Mouse (Mus musculus): ENCODE measurements around the gene U2af2. TPM values are rescaled to one million over a fixed set of nuclear protein-coding genes. Genes with fewer than 3 reads are reported as not detected.

The U2af2 gene
- polyA plus RNA-seq (2014; fragmentation: Illumina TruSeq; extraction: RNeasy Lipid Tissue Mini Kit (QIAGEN cat#74804); ENCODE audit: low replicate concordance): 11.5 TPM

DNA sequence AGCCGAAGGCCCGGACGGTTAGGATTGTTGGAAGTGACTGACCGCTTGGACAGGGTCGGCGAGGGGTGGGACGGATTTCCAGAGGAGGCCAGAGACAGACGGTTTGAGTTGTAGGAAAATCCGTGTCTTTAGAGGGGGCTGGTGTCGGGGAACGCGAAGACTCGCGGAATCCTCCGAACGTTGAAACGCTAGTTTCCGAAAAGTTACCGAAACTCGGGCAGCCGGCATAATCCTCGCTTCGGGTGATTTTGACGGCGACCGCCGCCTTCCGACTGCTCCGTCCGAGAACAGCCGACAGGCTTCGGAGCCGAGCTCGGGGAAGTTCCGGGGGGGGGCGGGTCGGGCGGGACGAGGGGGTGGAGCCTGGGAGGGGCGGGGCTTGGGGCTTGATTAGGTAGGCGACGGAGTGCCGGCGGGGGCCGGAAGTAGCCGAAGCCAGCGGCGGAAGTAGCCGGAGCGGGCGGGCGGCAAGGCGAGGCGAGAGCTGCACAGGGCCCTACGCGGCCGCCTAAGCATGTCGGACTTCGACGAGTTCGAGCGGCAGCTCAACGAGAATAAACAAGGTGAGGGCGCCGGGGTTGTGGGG, at the start of gene U2af2:
U2af2 (plus strand) TSS at position 370 of the 586 bp plus-strand sequence.

DNA sequence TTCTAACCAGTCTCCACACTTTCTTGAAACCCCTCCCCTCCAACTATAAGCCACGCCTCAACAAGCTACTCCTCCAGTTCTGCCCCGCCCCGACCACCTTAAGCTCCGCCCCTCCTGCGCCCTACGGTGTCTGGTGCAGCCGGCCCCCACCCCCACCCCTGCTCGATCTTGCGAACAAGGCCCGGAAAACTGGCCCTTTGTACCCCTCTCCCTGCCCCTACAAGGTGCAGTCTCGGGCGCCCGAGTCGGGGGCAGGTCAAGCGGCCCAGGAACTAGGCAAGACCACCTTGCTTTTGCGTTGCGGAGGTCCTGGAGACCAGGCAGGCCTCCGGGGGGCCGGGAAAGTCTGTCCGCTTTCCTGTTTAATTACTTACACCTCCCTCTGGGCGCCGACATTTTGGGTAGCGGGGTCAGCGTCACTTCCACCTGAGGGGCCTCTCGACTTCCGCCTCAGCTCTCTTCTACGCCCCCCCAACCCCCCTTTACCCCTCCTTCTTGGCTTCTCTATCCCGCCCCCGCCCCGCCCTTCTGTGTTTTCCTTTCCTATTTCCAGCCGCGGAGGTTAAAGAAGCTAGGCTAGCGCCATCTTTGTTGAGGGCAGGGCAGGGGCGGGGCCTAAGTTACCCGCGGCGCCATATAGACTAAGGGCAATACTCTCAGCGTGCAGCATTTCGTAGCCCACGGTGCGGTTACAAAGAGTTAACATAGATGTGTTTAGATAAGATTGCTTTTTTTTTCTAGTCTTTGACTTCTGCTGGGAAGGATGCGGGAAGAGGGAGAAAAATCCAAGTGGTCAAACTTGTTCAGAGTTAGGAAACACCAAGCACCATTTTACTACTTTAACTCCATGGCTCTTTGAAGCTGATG, 47.5 kb upstream of the U2af2 start, which contains the start of the genes Zfp524 and Fiz1:
Zfp524 (plus strand) TSS at position 165 of the 867 bp plus-strand sequence.
Fiz1 (minus strand) TSS at position 447 of the 867 bp plus-strand sequence.

DNA sequence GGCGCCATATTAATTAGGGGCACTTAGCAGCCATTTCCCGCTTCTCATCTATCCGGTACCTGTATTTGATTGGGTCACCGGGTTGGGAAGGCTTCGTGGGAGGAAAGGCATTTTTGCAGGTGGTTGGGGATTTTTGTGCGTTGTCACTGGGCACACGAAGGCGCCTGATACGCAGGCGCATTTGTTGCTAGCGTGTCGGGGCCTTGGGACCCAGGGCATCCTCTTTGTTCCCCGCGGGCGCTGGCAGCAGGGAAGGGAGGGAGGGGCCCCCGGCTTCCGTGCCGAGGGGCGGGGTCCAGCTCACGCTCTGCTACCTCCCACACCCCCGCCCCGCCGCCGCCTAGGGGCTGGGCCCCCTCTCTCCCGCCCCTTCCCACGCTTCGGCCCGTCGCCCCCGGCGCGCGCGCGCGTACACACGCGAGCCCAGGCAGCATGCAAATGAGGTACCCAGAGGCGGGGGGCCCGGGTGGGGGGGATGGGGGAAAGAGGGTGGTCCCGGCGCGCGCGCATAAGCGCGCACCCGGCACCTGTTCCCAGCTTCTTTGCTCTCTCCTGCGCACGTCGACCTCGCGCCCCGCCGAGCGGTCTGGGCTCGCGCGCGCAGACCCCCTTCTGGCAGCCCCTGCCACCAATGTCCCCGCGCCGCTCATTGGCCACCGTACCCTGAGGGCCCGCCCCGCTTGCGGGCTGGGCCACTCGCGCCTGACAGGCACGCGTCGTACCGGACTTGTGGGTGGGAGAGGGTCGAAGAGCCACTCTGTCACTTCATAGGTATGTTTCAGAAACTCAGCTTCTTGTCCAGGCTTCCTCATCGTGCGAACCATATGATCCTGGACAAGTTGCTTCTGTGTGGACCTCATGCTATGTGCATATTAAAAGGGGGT, 46.6 kb upstream of the U2af2 start, which contains the start of gene Gm44973:
Gm44973 (plus strand) TSS at position 379 of the 884 bp plus-strand sequence.

DNA sequence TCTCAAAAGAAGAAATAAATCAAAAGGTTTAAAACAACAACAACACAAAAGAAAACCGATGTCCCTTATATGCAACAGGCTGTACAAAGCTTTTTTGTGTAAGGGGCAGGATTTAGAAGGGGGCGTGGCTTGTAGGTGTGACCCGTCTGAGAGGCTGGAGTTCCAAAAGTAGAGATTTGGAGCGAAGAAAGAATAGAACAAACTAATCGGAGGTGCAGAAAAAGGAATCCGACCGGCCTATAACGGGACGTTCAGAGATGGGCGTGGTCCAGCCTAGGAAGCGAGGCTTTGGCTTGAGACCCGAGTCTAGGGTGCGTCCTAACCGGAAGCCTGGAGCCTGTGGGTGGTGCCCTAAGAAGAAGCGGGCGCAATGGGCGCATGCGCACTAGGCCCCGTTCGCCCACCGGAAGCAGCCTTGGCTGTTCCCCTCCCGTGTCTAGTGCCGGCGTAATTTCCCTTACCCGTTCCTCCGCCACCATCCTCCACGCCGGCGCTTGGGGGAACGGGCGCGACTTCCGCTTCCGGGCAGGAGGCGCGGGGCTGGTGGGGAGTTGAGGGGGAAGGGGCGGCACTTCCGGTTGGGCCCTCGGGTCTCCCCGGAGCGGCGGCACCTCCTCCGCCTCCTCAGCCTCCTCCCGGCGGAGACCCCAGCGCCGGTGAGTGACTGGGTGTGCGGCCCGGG, 41.8 kb upstream of the U2af2 start, which contains the start of the genes Zfp865 and Ccdc106:
Zfp865 (plus strand) TSS at position 377 of the 682 bp plus-strand sequence.
Ccdc106 (plus strand) TSS at position 554 of the 682 bp plus-strand sequence.

DNA sequence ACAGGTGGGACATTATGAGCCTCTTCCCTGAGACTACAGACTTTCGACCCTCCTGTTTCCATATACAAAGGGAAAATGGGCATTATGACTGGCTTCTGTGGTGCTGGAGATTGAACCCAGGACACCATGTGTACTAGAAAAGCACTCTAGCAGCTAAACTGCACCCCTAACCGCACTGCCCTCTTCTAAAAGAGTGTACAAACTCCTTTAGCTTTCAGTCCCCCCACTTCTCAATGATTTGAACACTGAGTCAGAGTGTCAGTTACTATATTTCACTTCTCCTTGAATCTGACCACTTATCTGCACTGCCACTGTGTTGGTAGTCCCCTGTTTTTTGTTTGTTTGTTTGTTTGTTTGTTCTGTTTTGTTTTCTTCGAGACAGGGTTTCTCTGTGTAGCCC, 28.1 kb upstream of the U2af2 start, which contains the start of gene 4632433K11Rik:
4632433K11Rik (plus strand) TSS at position 301 of the 400 bp plus-strand sequence.

DNA sequence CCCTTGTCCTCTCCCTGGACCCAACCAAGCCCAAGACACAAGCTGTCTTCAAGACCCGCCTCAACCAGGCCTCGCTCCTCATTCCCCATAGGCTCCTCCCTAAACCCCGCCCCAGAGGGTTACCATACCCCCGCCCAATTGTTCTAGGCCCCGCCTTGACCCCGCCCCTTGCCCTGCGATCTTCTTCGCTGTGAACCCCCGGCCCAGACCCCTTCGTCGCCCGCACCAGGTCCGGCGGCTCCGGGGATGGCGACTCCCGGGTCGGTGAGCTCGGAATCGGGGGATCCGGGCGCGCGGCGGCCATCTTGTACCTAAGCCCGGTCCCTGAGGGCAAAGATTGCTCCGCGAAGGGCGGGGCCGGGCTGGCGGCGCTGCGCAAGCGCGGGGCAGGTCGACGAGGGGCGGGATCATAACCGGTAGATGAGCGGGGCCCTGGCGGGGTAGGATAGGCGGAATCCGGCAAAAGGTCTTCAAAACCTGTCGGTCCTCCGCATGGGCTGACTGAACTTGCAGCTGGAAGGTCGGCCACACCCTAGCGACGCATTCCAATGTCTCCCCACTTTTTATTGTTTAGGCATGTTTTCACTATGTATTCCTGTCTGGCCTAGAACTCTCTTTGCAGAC, 23.7 kb upstream of the U2af2 start, which contains the start of gene Zfp784:
Zfp784 (minus strand) TSS at position 338 of the 624 bp plus-strand sequence.

DNA sequence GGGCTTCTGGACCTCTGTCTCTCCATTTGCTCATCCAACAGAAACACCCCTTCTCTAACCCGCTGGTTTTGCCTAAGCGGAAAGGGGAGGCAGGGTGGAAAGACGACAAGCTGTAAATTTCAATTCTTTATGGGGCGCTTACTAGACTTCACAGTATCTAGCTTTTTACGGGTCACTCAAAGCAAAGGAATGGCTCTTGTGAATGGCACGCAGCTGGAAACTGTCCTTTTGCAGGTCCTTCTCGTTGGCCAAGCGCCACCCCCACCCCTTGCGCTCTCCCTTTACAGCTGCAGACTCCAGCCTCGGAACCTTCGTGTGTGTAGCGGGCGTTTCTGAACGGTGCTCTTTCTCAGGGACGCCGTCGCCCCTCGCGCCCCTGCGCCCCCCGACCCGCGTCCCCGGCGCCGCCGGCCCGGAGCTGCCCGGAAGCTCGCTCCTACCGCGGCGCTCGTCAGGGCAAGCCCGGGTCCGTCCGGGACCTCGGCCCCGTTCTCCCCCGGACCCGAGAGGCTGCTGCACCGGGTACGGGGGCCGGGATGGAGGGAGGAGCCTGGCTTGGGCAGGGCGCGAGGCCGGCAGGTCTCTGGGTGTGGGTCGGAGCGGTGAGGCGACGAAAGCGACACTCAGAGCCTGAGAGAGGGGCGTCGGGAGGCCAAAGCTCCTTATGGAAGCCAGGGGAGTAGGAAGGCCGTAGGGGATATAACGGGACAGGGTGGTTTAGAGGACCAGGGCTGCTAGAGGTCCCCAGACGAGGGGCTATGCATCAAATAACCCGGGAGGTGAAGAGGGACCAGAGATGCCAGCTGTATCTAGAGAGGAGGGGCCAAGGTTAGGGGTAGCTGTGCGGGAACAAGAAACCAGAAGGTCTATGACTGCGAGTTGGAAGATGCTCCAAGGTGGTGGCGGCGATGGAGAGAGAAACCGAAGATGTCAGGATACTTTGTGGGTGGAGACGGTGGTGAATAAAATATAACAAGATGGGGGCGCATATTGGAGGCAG, 10.4 kb upstream of the U2af2 start, which contains the start of gene Zfp580:
Zfp580 (plus strand) TSS at position 346 of the 1,000 bp plus-strand sequence.

DNA sequence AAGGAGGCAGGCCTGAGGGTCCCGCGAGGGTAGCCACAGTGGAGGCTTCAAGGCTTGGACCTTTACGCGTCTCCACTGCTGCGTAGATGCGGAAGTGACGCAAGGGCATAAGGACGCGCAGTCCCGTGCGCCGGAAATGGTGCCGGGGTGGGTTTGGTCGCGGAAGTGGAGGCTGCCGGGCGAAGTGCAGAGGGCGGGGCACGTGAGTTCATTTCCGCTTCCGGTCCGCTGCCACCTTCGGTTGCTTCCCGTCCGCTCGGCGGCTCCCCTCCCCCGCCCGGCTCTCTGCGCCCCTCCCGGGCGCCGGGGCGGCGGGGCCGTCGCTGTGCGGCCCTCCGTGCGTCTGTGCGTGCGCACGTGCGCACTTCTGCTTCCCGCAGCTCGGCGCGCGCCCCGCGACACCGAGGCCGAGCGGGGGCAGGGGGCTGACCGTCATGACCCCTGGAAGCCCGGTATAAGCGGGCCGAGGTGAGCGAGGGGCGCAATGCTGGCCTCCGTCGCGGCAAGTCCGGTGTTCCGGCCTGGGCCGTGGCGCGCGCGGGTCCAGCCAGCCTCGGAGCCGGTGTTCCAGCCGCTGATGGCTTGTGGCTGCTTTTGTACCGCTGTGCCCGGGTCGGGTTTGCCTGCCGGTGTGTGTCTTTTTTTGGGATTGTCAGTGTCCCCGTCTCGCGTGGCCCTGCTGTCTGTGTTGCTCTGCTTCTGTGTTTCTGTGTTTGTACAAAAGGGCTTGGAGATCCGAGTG, 18.2 kb downstream of the U2af2 start, which contains the start of gene Epn1:
Epn1 (plus strand) TSS at position 226 of the 742 bp plus-strand sequence.

DNA sequence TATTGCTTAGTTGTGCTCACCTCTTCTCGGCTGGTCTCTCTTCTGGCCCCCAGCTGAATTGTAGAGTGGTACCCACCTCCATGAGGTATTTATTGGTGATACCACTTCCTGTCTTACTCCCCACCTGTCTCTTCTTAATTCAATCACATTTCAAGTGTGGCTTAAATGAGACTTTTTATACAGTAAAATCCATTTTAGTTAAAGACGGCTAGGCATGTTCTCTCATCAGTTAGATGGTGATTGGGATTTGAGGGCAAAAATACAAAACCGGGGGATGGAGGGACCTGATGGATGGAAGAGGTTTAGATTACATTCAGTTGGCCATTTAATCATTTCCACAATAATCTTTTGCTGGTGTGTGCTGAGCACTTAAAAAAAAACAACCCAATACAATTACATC, 54.9 kb downstream of the U2af2 start, which contains the start of gene Rfpl4:
Rfpl4 (minus strand) TSS at position 101 of the 400 bp plus-strand sequence.

DNA sequence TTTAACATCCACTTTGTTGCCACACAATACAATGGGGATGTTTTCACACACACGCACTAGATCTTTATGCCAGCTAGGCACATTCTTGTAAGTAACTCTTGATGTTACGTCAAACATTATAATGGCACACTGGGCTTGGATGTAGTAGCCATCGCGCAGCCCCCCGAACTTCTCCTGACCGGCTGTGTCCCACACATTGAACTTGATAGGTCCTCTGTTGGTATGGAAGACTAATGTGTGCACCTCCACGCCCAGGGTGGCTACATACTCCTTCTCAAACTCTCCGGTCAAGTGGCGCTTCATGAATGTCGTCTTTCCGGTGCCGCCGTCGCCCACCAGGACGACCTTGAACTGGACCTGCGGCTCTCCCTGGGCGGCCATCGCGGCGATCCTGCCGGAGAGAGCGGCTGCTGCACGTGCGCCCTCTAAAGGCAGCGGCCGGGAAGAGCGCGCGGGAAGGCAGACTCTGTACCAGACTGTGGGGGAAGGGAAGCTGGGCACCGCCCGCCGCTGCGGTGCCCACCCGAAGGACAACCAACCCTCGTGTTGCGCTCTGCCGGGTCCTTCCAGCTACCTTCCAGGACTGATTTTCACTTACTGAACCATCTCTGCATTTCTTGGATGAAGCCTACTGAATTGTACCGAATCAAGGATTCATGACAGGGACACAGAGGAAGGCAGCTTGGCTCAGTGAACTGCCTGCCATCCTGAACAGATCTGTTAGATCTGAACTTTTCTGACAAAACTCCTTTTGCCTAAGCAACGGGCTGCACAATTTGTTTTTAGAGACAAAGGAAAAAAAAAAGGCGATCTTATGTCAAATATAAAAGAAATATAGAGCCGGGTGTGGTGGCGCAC, 63.8 kb downstream of the U2af2 start, which contains the start of gene Rasl2-9:
Rasl2-9 (minus strand) TSS at position 402 of the 858 bp plus-strand sequence.

Other genes with a start within 250 kb of the U2af2 start
- gene Ube2s, start 249.6 kb upstream of the U2af2 start, polyA plus RNA-seq (2014; fragmentation: Illumina TruSeq; extraction: RNeasy Lipid Tissue Mini Kit (QIAGEN cat#74804); ENCODE audit: low replicate concordance): 2.9 TPM
- gene Shisa7, start 217.4 kb upstream of the U2af2 start, polyA plus RNA-seq (2014; fragmentation: Illumina TruSeq; extraction: RNeasy Lipid Tissue Mini Kit (QIAGEN cat#74804); ENCODE audit: low replicate concordance): 0.19 TPM
- 0.97 TPM for gene Isoc2b, start 191.9 kb upstream of the U2af2 start, polyA plus RNA-seq (2014; fragmentation: Illumina TruSeq; extraction: RNeasy Lipid Tissue Mini Kit (QIAGEN cat#74804); ENCODE audit: low replicate concordance)
- 0.85 TPM for gene Isoc2a, start 185.0 kb upstream of the U2af2 start, polyA plus RNA-seq (2014; fragmentation: Illumina TruSeq; extraction: RNeasy Lipid Tissue Mini Kit (QIAGEN cat#74804); ENCODE audit: low replicate concordance)
- gene Gm36210, start 155.6 kb upstream of the U2af2 start, polyA plus RNA-seq (2014; fragmentation: Illumina TruSeq; extraction: RNeasy Lipid Tissue Mini Kit (QIAGEN cat#74804); ENCODE audit: low replicate concordance): not detected
- gene Zfp628, start 146.9 kb upstream of the U2af2 start, polyA plus RNA-seq (2014; fragmentation: Illumina TruSeq; extraction: RNeasy Lipid Tissue Mini Kit (QIAGEN cat#74804); ENCODE audit: low replicate concordance): not detected
- gene Nat14, start 140.1 kb upstream of the U2af2 start, polyA plus RNA-seq (2014; fragmentation: Illumina TruSeq; extraction: RNeasy Lipid Tissue Mini Kit (QIAGEN cat#74804); ENCODE audit: low replicate concordance): 0.59 TPM
- gene Ssc5d, start 136.4 kb upstream of the U2af2 start, polyA plus RNA-seq (2014; fragmentation: Illumina TruSeq; extraction: RNeasy Lipid Tissue Mini Kit (QIAGEN cat#74804); ENCODE audit: low replicate concordance): not detected
- not detected for gene Sbk2, start 97.7 kb upstream of the U2af2 start, polyA plus RNA-seq (2014; fragmentation: Illumina TruSeq; extraction: RNeasy Lipid Tissue Mini Kit (QIAGEN cat#74804); ENCODE audit: low replicate concordance)
- not detected for gene Sbk3, start 91.0 kb upstream of the U2af2 start, polyA plus RNA-seq (2014; fragmentation: Illumina TruSeq; extraction: RNeasy Lipid Tissue Mini Kit (QIAGEN cat#74804); ENCODE audit: low replicate concordance)
- gene Zfp579, start 66.0 kb upstream of the U2af2 start, polyA plus RNA-seq (2014; fragmentation: Illumina TruSeq; extraction: RNeasy Lipid Tissue Mini Kit (QIAGEN cat#74804); ENCODE audit: low replicate concordance): 8.2 TPM
- not detected for gene Zfp524, start 47.7 kb upstream of the U2af2 start, polyA plus RNA-seq (2014; fragmentation: Illumina TruSeq; extraction: RNeasy Lipid Tissue Mini Kit (QIAGEN cat#74804); ENCODE audit: low replicate concordance)
- gene Fiz1, start 47.4 kb upstream of the U2af2 start, polyA plus RNA-seq (2014; fragmentation: Illumina TruSeq; extraction: RNeasy Lipid Tissue Mini Kit (QIAGEN cat#74804); ENCODE audit: low replicate concordance): 9.3 TPM
- gene Gm44973, start 46.6 kb upstream of the U2af2 start, polyA plus RNA-seq (2014; fragmentation: Illumina TruSeq; extraction: RNeasy Lipid Tissue Mini Kit (QIAGEN cat#74804); ENCODE audit: low replicate concordance): 0.48 TPM
- gene Zfp865, start 41.8 kb upstream of the U2af2 start, polyA plus RNA-seq (2014; fragmentation: Illumina TruSeq; extraction: RNeasy Lipid Tissue Mini Kit (QIAGEN cat#74804); ENCODE audit: low replicate concordance): 3.4 TPM
- gene Ccdc106, start 41.6 kb upstream of the U2af2 start, polyA plus RNA-seq (2014; fragmentation: Illumina TruSeq; extraction: RNeasy Lipid Tissue Mini Kit (QIAGEN cat#74804); ENCODE audit: low replicate concordance): not detected
- 1.6 TPM for gene 4632433K11Rik, start 28.0 kb upstream of the U2af2 start, polyA plus RNA-seq (2014; fragmentation: Illumina TruSeq; extraction: RNeasy Lipid Tissue Mini Kit (QIAGEN cat#74804); ENCODE audit: low replicate concordance)
- 6.2 TPM for gene Zfp784, start 23.7 kb upstream of the U2af2 start, polyA plus RNA-seq (2014; fragmentation: Illumina TruSeq; extraction: RNeasy Lipid Tissue Mini Kit (QIAGEN cat#74804); ENCODE audit: low replicate concordance)
- 0.56 TPM for gene Zfp580, start 10.6 kb upstream of the U2af2 start, polyA plus RNA-seq (2014; fragmentation: Illumina TruSeq; extraction: RNeasy Lipid Tissue Mini Kit (QIAGEN cat#74804); ENCODE audit: low replicate concordance)
- gene Epn1, start 18.1 kb downstream of the U2af2 start, polyA plus RNA-seq (2014; fragmentation: Illumina TruSeq; extraction: RNeasy Lipid Tissue Mini Kit (QIAGEN cat#74804); ENCODE audit: low replicate concordance): 0.63 TPM
- gene Rfpl4, start 54.8 kb downstream of the U2af2 start, polyA plus RNA-seq (2014; fragmentation: Illumina TruSeq; extraction: RNeasy Lipid Tissue Mini Kit (QIAGEN cat#74804); ENCODE audit: low replicate concordance): not detected
- 2.1 TPM for gene Rasl2-9, start 63.8 kb downstream of the U2af2 start, polyA plus RNA-seq (2014; fragmentation: Illumina TruSeq; extraction: RNeasy Lipid Tissue Mini Kit (QIAGEN cat#74804); ENCODE audit: low replicate concordance)
- not detected for gene Vmn1r55, start 87.5 kb downstream of the U2af2 start, polyA plus RNA-seq (2014; fragmentation: Illumina TruSeq; extraction: RNeasy Lipid Tissue Mini Kit (QIAGEN cat#74804); ENCODE audit: low replicate concordance)
- gene Vmn1r56, start 134.6 kb downstream of the U2af2 start, polyA plus RNA-seq (2014; fragmentation: Illumina TruSeq; extraction: RNeasy Lipid Tissue Mini Kit (QIAGEN cat#74804); ENCODE audit: low replicate concordance): not detected
- gene Vmn1r57, start 156.3 kb downstream of the U2af2 start, polyA plus RNA-seq (2014; fragmentation: Illumina TruSeq; extraction: RNeasy Lipid Tissue Mini Kit (QIAGEN cat#74804); ENCODE audit: low replicate concordance): not detected

All from small intestine, adult 10 weeks (tissue).